Mouse (Mus musculus): ENCODE data around the gene Cenpx. TPM values are rescaled to one million over a fixed set of nuclear protein-coding genes. Genes with fewer than 3 reads are reported as not detected.

Cenpx gene
- polyA plus RNA-seq, 1 experiment from 2014 or later: 78.1 TPM

GRCm38 (mm10) chr11:120692471-120693011 lies 21.0 kb downstream of the Cenpx start:
- Histone ChIP-seq H3K27ac (ENCODE audit: low read length) (no peak overlapping the region), H3K36me3 (ENCODE audit: control insufficient read depth, insufficient read depth) (no peaks in the 10 kb centered on the region; the same call in 1 of the 2 replicates), H3K9me3 (replicated peaks; ENCODE audit: control insufficient read depth, low read length) (no peaks in the 10 kb centered on the region), H3K4me2 (ENCODE audit: low read depth, low read length) (no peak overlapping the region), H3K4me1 (ENCODE audit: control insufficient read depth, low read depth, low read length) (no peaks in the 10 kb centered on the region), H3K4me3 (ENCODE audit: low read depth, low read length) (no peak overlapping the region), H3K9ac (ENCODE audit: low read depth, low read length) (no peak overlapping the region), H3K27me3 (ENCODE audit: control insufficient read depth, insufficient read depth, low read depth, low read length) (no peaks in the 10 kb centered on the region)
- whole genome bisulfite sequencing (ENCODE audit: insufficient replicate concordance): 74% methylated on average over 4 of the region's 4 CpGs
- ATAC-seq (ENCODE audit: low read depth): no peak

GRCm38 (mm10) chr11:120689365-120689764 lies 24.2 kb downstream of the Cenpx start:
- WGBS (ENCODE audit: insufficient replicate concordance): 50% methylated on average over 3 of the region's 3 CpGs
- H3K36me3 ChIP-seq (ENCODE audit: control insufficient read depth, insufficient read depth): no peaks in the 10 kb centered on the region
- H3K27ac ChIP-seq (ENCODE audit: low read length): no peak overlapping the region
- no peak overlapping the region for H3K4me3 ChIP-seq (ENCODE audit: low read depth, low read length)
- no peaks in the 10 kb centered on the region for H3K9me3 ChIP-seq (replicated peaks; ENCODE audit: control insufficient read depth, low read length)
- H3K9ac ChIP-seq (ENCODE audit: low read depth, low read length): no peak overlapping the region
- H3K4me2 ChIP-seq (ENCODE audit: low read depth, low read length): no peak overlapping the region
- no peak for ATAC-seq (ENCODE audit: low read depth)
- no peaks in the 10 kb centered on the region for H3K27me3 ChIP-seq (ENCODE audit: control insufficient read depth, insufficient read depth, low read depth, low read length)
- peaks cover 3% of the 10 kb centered on the region; the same call in 1 of the 2 replicates for H3K4me1 ChIP-seq (ENCODE audit: control insufficient read depth, low read depth, low read length)

GRCm38 (mm10) chr11:120686650-120687272 lies 26.8 kb downstream of the Cenpx start:
- no peak overlapping the region for H3K9ac ChIP-seq (ENCODE audit: low read depth, low read length)
- no peaks in the 10 kb centered on the region for H3K36me3 ChIP-seq (ENCODE audit: control insufficient read depth, insufficient read depth)
- ATAC-seq (ENCODE audit: low read depth): no peak
- 76% methylated on average over 20 of the region's 20 CpGs for WGBS (ENCODE audit: insufficient replicate concordance)
- peaks cover 3% of the 10 kb centered on the region; the same call in 1 of the 2 replicates for H3K4me1 ChIP-seq (ENCODE audit: control insufficient read depth, low read depth, low read length)
- no peak overlapping the region for H3K4me3 ChIP-seq (ENCODE audit: low read depth, low read length)
- no peak overlapping the region for H3K27ac ChIP-seq (ENCODE audit: low read length)
- H3K9me3 ChIP-seq (replicated peaks; ENCODE audit: control insufficient read depth, low read length): no peaks in the 10 kb centered on the region
- no peaks in the 10 kb centered on the region for H3K27me3 ChIP-seq (ENCODE audit: control insufficient read depth, insufficient read depth, low read depth, low read length)
- H3K4me2 ChIP-seq (ENCODE audit: low read depth, low read length): no peak overlapping the region

- H3K9ac ChIP-seq (ENCODE audit: low read depth, low read length): no peak overlapping the region
- H3K36me3 ChIP-seq (ENCODE audit: control insufficient read depth, insufficient read depth): 0 out of 2 replicates have a peak, but pooled peaks cover 2% of the 10 kb centered on the region
- 71% methylated on average over 2 of the region's 2 CpGs for WGBS (ENCODE audit: insufficient replicate concordance)
Measured at GRCm38 (mm10) chr11:120684660-120685059, 28.9 kb downstream of the Cenpx start.

GRCm38 (mm10) chr11:120684086-120684485 lies 29.5 kb downstream of the Cenpx start:
- WGBS (ENCODE audit: insufficient replicate concordance): 66% methylated on average over 2 of the region's 2 CpGs
- no peak overlapping the region for H3K9ac ChIP-seq (ENCODE audit: low read depth, low read length)
- H3K4me2 ChIP-seq (ENCODE audit: low read depth, low read length): no peak overlapping the region

More at GRCm38 (mm10) chr11:120684660-120685059, 28.9 kb downstream of the Cenpx start:
- Histone ChIP-seq H3K4me2 (ENCODE audit: low read depth, low read length) (no peak overlapping the region), H3K9me3 (replicated peaks; ENCODE audit: control insufficient read depth, low read length) (no peaks in the 10 kb centered on the region), H3K4me1 (ENCODE audit: control insufficient read depth, low read depth, low read length) (peaks cover 3% of the 10 kb centered on the region; the same call in 1 of the 2 replicates), H3K27me3 (ENCODE audit: control insufficient read depth, insufficient read depth, low read depth, low read length) (no peaks in the 10 kb centered on the region), H3K27ac (ENCODE audit: low read length) (no peak overlapping the region), H3K4me3 (ENCODE audit: low read depth, low read length) (no peak overlapping the region)
- ATAC-seq (ENCODE audit: low read depth): no peak

GRCm38 (mm10) chr11:120683536-120683935 lies 30.0 kb downstream of the Cenpx start:
- H3K36me3 ChIP-seq (ENCODE audit: control insufficient read depth, insufficient read depth): 0 out of 2 replicates have a peak, but pooled peaks cover 2% of the 10 kb centered on the region
- H3K4me3 ChIP-seq (ENCODE audit: low read depth, low read length): no peak overlapping the region
- peaks cover 3% of the 10 kb centered on the region; the same call in 1 of the 2 replicates for H3K4me1 ChIP-seq (ENCODE audit: control insufficient read depth, low read depth, low read length)
- WGBS (ENCODE audit: insufficient replicate concordance): 53% methylated on average over 3 of the region's 3 CpGs
- no peak overlapping the region for H3K9ac ChIP-seq (ENCODE audit: low read depth, low read length)
- H3K27me3 ChIP-seq (ENCODE audit: control insufficient read depth, insufficient read depth, low read depth, low read length): no peaks in the 10 kb centered on the region
- ATAC-seq (ENCODE audit: low read depth): no peak
- H3K27ac ChIP-seq (ENCODE audit: low read length): no peak overlapping the region
- no peaks in the 10 kb centered on the region for H3K9me3 ChIP-seq (replicated peaks; ENCODE audit: control insufficient read depth, low read length)
- no peak overlapping the region for H3K4me2 ChIP-seq (ENCODE audit: low read depth, low read length)

More at GRCm38 (mm10) chr11:120684086-120684485, 29.5 kb downstream of the Cenpx start:
- no peak overlapping the region for H3K27ac ChIP-seq (ENCODE audit: low read length)
- no peaks in the 10 kb centered on the region for H3K9me3 ChIP-seq (replicated peaks; ENCODE audit: control insufficient read depth, low read length)
- H3K4me3 ChIP-seq (ENCODE audit: low read depth, low read length): no peak overlapping the region
- H3K27me3 ChIP-seq (ENCODE audit: control insufficient read depth, insufficient read depth, low read depth, low read length): no peaks in the 10 kb centered on the region
- ATAC-seq (ENCODE audit: low read depth): no peak
- H3K36me3 ChIP-seq (ENCODE audit: control insufficient read depth, insufficient read depth): 0 out of 2 replicates have a peak, but pooled peaks cover 2% of the 10 kb centered on the region
- H3K4me1 ChIP-seq (ENCODE audit: control insufficient read depth, low read depth, low read length): peaks cover 3% of the 10 kb centered on the region; the same call in 1 of the 2 replicates

GRCm38 (mm10) chr11:120682683-120683082 lies 30.9 kb downstream of the Cenpx start:
- no peaks in the 10 kb centered on the region for H3K9me3 ChIP-seq (replicated peaks; ENCODE audit: control insufficient read depth, low read length)
- WGBS (ENCODE audit: insufficient replicate concordance): 69% methylated on average over 5 of the region's 5 CpGs
- no peaks in the 10 kb centered on the region for H3K27me3 ChIP-seq (ENCODE audit: control insufficient read depth, insufficient read depth, low read depth, low read length)
- 0 out of 2 replicates have a peak, but pooled peaks cover 2% of the 10 kb centered on the region for H3K36me3 ChIP-seq (ENCODE audit: control insufficient read depth, insufficient read depth)
- no peak overlapping the region for H3K9ac ChIP-seq (ENCODE audit: low read depth, low read length)
- peaks cover 3% of the 10 kb centered on the region; the same call in 1 of the 2 replicates for H3K4me1 ChIP-seq (ENCODE audit: control insufficient read depth, low read depth, low read length)
- ATAC-seq (ENCODE audit: low read depth): no peak
- H3K4me3 ChIP-seq (ENCODE audit: low read depth, low read length): no peak overlapping the region
- no peak overlapping the region for H3K27ac ChIP-seq (ENCODE audit: low read length)
- H3K4me2 ChIP-seq (ENCODE audit: low read depth, low read length): no peak overlapping the region

- WGBS (ENCODE audit: insufficient replicate concordance): 71% methylated on average over 3 of the region's 3 CpGs
- no peaks in the 10 kb centered on the region for H3K9me3 ChIP-seq (replicated peaks; ENCODE audit: control insufficient read depth, low read length)
- ATAC-seq (ENCODE audit: low read depth): peak; percentile 53; the same call in 1 of the 2 replicates
- no peak overlapping the region for H3K4me3 ChIP-seq (ENCODE audit: low read depth, low read length)
- 0 out of 2 replicates have a peak, but pooled peaks cover 2% of the 10 kb centered on the region for H3K36me3 ChIP-seq (ENCODE audit: control insufficient read depth, insufficient read depth)
- H3K27me3 ChIP-seq (ENCODE audit: control insufficient read depth, insufficient read depth, low read depth, low read length): no peaks in the 10 kb centered on the region
- H3K9ac ChIP-seq (ENCODE audit: low read depth, low read length): no peak overlapping the region
- no peak overlapping the region for H3K4me2 ChIP-seq (ENCODE audit: low read depth, low read length)
- no peak overlapping the region for H3K27ac ChIP-seq (ENCODE audit: low read length)
- H3K4me1 ChIP-seq (ENCODE audit: control insufficient read depth, low read depth, low read length): no peaks in the 10 kb centered on the region
Measured at GRCm38 (mm10) chr11:120679909-120680308, 33.6 kb downstream of the Cenpx start.

- no peak overlapping the region for H3K9ac ChIP-seq (ENCODE audit: low read depth, low read length)
- no peak overlapping the region for H3K4me2 ChIP-seq (ENCODE audit: low read depth, low read length)
- H3K27me3 ChIP-seq (ENCODE audit: control insufficient read depth, insufficient read depth, low read depth, low read length): no peaks in the 10 kb centered on the region
- 0 out of 2 replicates have a peak, but pooled peaks cover 2% of the 10 kb centered on the region for H3K36me3 ChIP-seq (ENCODE audit: control insufficient read depth, insufficient read depth)
- no peak overlapping the region for H3K27ac ChIP-seq (ENCODE audit: low read length)
- no peak overlapping the region for H3K4me3 ChIP-seq (ENCODE audit: low read depth, low read length)
- ATAC-seq (ENCODE audit: low read depth): no peak
- H3K4me1 ChIP-seq (ENCODE audit: control insufficient read depth, low read depth, low read length): peaks cover 14% of the 10 kb centered on the region
- 75% methylated on average over 4 of the region's 4 CpGs for WGBS (ENCODE audit: insufficient replicate concordance)
- H3K9me3 ChIP-seq (replicated peaks; ENCODE audit: control insufficient read depth, low read length): no peaks in the 10 kb centered on the region
Measured at GRCm38 (mm10) chr11:120676951-120677350, 36.6 kb downstream of the Cenpx start.
